Mouse (Mus musculus) midbrain, embryonic 13.5 days (tissue): ENCODE measurements around the gene St6gal1. TPM values are rescaled to one million over a fixed set of nuclear protein-coding genes. Genes with fewer than 3 reads are reported as not detected.
A peak's percentile ranks its signal among the peaks of the same experiment; 100 is the strongest.

Experiments used
- ATAC-seq: fragments of 200-750 bp; cut with Nextera tagmentation; 2 replicates; pipeline ENCODE4 v1.8.0; 2017; ENCODE audit warnings: mild to moderate bottlenecking, moderate TSS enrichment, moderate library complexity
- H3K27ac ChIP-seq: fragments of 300-500 bp; sonication (generic); 2 replicates; pipeline ENCODE4 v1.5.1; 2015; ENCODE audit warnings: inconsistent platforms, mild to moderate bottlenecking, moderate library complexity
- H3K27me3 ChIP-seq: fragments of 300-500 bp; sonication (generic); 2 replicates; pipeline ENCODE4 v1.6.1; 2015; ENCODE audit warnings: mild to moderate bottlenecking, inconsistent platforms
- H3K36me3 ChIP-seq: fragments of 300-500 bp; sonication (generic); 2 replicates; pipeline ENCODE4 v1.6.1; 2015; ENCODE audit warnings: mild to moderate bottlenecking, inconsistent platforms
- H3K4me1 ChIP-seq: fragments of 300-500 bp; sonication (generic); replicated peaks from 2 replicates; pipeline ENCODE4 v1.6.1; 2015; ENCODE audit warnings: inconsistent platforms
- H3K4me2 ChIP-seq: fragments of 300-500 bp; sonication (generic); replicated peaks from 2 replicates; pipeline ENCODE4 v1.6.1; 2015; ENCODE audit warnings: moderate library complexity, mild to moderate bottlenecking, inconsistent platforms
- H3K4me3 ChIP-seq: fragments of 300-500 bp; sonication (generic); replicated peaks from 2 replicates; pipeline ENCODE4 v1.5.1; 2015; ENCODE audit warnings: mild to moderate bottlenecking, inconsistent platforms
- H3K9ac ChIP-seq: fragments of 300-500 bp; sonication (generic); replicated peaks from 2 replicates; pipeline ENCODE4 v1.6.1; 2015; ENCODE audit warnings: mild to moderate bottlenecking, inconsistent platforms
- H3K9me3 ChIP-seq: fragments of 300-500 bp; sonication (generic); 2 replicates; pipeline ENCODE4 v1.6.1; 2016; ENCODE audit warnings: mild to moderate bottlenecking, inconsistent platforms
- WGBS: fragments of 180-500 bp; shearing (Covaris S2); methylation state at CpG from one replicate; pipeline ENCODE4 v1.1.7; 2015; 5-methylcytosine and 5-hydroxymethylcytosine counted together
- polyA plus RNA-seq: library from polyadenylated mRNA; unstranded; fragments of >200 nt; fragmentation: Nextera tagmentation; extraction: Ambion mirVana; gene quantifications from 2 replicates; pipeline ENCODE4 v1.2.1, GENCODE M21; 2015

The St6gal1 gene
- polyA plus RNA-seq, 1 experiment from 2014 or later: 44.5 TPM

GRCm38 (mm10) chr16:23376189-23376588 lies 151.6 kb downstream of the St6gal1 start:
- no peak overlapping the region for H3K9ac ChIP-seq
- H3K4me3 ChIP-seq: no peak overlapping the region
- no peak for ATAC-seq
- H3K9me3 ChIP-seq: no peaks in the 10 kb centered on the region
- WGBS: 68% methylated on average over 10 of the region's 10 CpGs
- no peaks in the 10 kb centered on the region for H3K4me1 ChIP-seq
- H3K27me3 ChIP-seq: no peaks in the 10 kb centered on the region
- H3K4me2 ChIP-seq: no peak overlapping the region
- H3K36me3 ChIP-seq: no peaks in the 10 kb centered on the region
- H3K27ac ChIP-seq: no peak overlapping the region

- no peaks in the 10 kb centered on the region for H3K36me3 ChIP-seq
- H3K27me3 ChIP-seq: no peaks in the 10 kb centered on the region
- H3K4me1 ChIP-seq: no peaks in the 10 kb centered on the region
- H3K9ac ChIP-seq: no peak overlapping the region
- no peaks in the 10 kb centered on the region for H3K9me3 ChIP-seq
- no peak overlapping the region for H3K4me3 ChIP-seq
- ATAC-seq: no peak
- no peak overlapping the region for H3K27ac ChIP-seq
- WGBS: 87% methylated on average over 3 of the region's 3 CpGs
- no peak overlapping the region for H3K4me2 ChIP-seq
These were observed 155.1 kb downstream of the St6gal1 start for GRCm38 (mm10) chr16:23379536-23380230.

DNA sequence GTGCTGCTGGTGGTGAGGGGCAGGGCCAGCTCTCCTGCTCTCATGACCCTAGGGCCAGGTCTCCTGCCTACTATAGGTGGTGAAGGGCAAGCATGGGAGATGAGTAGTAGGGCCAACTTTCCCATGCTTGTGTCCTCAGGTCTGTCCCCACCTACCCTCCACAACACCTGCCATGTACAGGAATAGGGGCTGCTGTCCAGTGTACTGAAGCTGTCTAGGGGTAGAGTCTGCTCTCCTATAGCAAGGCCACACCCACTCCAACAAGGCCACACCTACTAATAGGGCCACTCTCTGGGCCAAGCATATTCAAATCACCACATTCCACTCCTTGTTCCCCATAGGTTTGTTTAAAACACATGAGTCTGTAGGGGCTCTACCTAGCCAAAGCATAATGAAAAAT lies 159.8 kb downstream of the St6gal1 start:
- Histone ChIP-seq H3K27ac (no peak overlapping the region), H3K36me3 (no peaks in the 10 kb centered on the region), H3K4me3 (no peak overlapping the region), H3K9ac (no peak overlapping the region), H3K9me3 (no peaks in the 10 kb centered on the region), H3K4me2 (no peak overlapping the region), H3K4me1 (no peaks in the 10 kb centered on the region), H3K27me3 (no peaks in the 10 kb centered on the region)
- no peak for ATAC-seq

DNA sequence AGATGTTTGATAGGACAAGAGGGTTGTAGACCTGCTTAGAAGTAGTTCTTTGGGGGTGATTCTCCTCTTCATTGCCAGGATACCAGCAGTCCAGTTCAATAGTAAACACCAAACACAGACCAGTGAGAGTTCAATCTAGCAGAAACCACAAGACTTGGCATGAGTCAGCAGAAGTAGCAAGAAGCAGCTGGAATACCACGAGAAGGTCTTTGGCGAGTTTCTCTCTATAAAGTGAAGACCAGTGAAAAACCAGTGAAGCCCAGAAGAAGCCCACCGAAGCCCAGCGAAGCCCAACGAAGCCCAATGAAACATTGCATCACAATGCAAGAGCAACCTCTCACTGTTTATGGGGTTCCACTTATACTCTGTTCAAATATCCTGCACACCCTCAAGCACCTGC lies 173.4 kb downstream of the St6gal1 start:
- H3K36me3 ChIP-seq: no peaks in the 10 kb centered on the region
- no peak overlapping the region for H3K4me2 ChIP-seq
- H3K9me3 ChIP-seq: no peaks in the 10 kb centered on the region
- whole genome bisulfite sequencing: 88% methylated on average over 5 of the region's 5 CpGs
- H3K27me3 ChIP-seq: no peaks in the 10 kb centered on the region
- H3K4me1 ChIP-seq: no peaks in the 10 kb centered on the region
- no peak overlapping the region for H3K4me3 ChIP-seq
- ATAC-seq: no peak
- H3K9ac ChIP-seq: no peak overlapping the region
- no peak overlapping the region for H3K27ac ChIP-seq

GRCm38 (mm10) chr16:23401463-23401862 lies 176.9 kb downstream of the St6gal1 start:
- Histone ChIP-seq H3K9ac (no peak overlapping the region), H3K4me1 (no peaks in the 10 kb centered on the region), H3K4me2 (no peak overlapping the region), H3K9me3 (no peaks in the 10 kb centered on the region), H3K36me3 (no peaks in the 10 kb centered on the region), H3K27me3 (no peaks in the 10 kb centered on the region), H3K4me3 (no peak overlapping the region), H3K27ac (no peak overlapping the region)
- WGBS: 76% methylated on average over 4 of the region's 4 CpGs
- ATAC-seq: no peak

DNA sequence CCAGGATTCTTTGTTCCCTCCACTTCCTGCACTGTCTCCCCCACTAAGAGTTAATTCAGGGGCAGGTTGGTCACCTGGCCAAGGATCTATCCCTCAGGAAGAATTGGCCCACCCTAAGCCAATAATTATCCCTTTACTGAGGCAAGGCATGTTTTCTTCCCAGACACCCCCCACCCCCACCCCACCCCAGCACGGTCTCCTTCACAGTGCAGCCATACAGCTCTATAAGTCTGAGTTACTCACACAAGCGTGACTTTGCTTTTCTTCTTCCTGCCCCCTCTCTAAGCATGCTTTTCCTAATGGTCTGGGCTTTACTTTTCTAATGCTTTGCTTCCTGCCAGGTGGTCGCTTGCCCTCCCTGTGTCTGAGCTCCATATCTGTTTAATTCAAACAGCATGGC lies 177.4 kb downstream of the St6gal1 start:
- Histone ChIP-seq H3K4me2 (no peak overlapping the region), H3K27me3 (no peaks in the 10 kb centered on the region), H3K27ac (no peak overlapping the region), H3K9ac (no peak overlapping the region), H3K4me3 (no peak overlapping the region), H3K4me1 (no peaks in the 10 kb centered on the region), H3K9me3 (no peaks in the 10 kb centered on the region), H3K36me3 (no peaks in the 10 kb centered on the region)
- 62% methylated on average over 3 of the region's 3 CpGs for WGBS
- ATAC-seq: no peak

DNA sequence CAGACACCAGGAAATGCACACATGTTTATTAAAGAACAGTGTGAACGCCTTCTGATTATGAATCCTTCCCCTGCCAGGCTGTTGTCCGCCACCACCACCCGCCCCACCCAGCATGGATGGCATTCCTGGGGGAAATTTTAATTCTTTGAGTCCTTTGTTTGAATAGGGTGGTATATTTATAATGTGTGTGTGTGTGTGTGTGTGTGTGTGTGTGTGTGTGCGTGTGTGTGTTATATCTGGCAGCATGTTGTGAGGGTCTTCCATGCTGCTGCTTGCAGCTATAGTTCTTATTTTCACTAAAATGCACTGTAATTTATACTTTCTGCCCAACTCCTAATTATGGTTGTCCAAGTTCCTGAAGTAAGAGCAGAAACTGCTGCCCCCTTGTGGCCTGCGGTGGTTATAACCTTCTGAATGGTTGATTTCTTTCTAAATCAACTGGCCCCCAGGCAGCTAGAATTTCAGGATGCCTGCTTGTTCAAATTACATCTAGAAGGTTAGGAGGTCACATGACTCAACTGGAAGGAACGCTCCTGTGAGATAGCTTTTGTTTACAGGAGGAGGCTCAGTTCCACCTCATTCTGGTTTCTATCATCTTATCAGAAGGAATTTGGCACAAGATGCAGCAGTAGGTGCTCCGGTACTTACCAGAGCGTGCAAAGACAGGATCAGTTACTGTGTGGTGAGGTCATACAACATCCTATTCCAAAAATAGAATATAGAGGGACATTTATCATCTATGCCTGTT lies 178.6 kb downstream of the St6gal1 start:
- no peaks in the 10 kb centered on the region for H3K9me3 ChIP-seq
- H3K27me3 ChIP-seq: no peaks in the 10 kb centered on the region
- H3K4me2 ChIP-seq: no peak overlapping the region
- H3K4me3 ChIP-seq: no peak overlapping the region
- 52% methylated on average over 8 of the region's 8 CpGs for WGBS
- H3K27ac ChIP-seq: no peak overlapping the region
- H3K36me3 ChIP-seq: no peaks in the 10 kb centered on the region
- H3K9ac ChIP-seq: no peak overlapping the region
- peak; percentile 43; the same call in 1 of the 2 replicates for ATAC-seq
- H3K4me1 ChIP-seq: no peaks in the 10 kb centered on the region

Other genes with a start within 250 kb of the St6gal1 start
- not detected in 2 replicates for gene Kng2, start 195.3 kb upstream of the St6gal1 start, polyA plus RNA-seq
- gene Kng1, start 166.9 kb upstream of the St6gal1 start, polyA plus RNA-seq: 0.16 TPM in 1 of 2 replicates, not detected in the other
- gene Eif4a2, start 117.3 kb upstream of the St6gal1 start, polyA plus RNA-seq: 281 and 302 TPM in 2 replicates
- gene Rfc4, start 97.0 kb upstream of the St6gal1 start, polyA plus RNA-seq: 76.2 and 78.4 TPM in 2 replicates
- gene Adipoq, start 78.2 kb upstream of the St6gal1 start, polyA plus RNA-seq: 0.12 TPM in 1 of 2 replicates, not detected in the other
- gene Rtp1, start 204.4 kb downstream of the St6gal1 start, polyA plus RNA-seq: 0.08 and 0.14 TPM in 2 replicates